Mouse (Mus musculus) C2C12 (cell line): Measurements from ENCODE around the gene Heatr4. TPM values are rescaled to one million over a fixed set of nuclear protein-coding genes. Genes with fewer than 3 reads are reported as not detected.

Experiments
- H3K27me3 ChIP-seq: one replicate; pipeline ENCODE4 v1.6.1; 2011; ENCODE audit not compliant: control insufficient read depth, insufficient read depth, insufficient read length
- H3K36me3 ChIP-seq: one replicate; pipeline ENCODE4 v1.6.1; 2011; ENCODE audit not compliant: control insufficient read depth, insufficient read depth
- H3K4me3 ChIP-seq: one replicate; pipeline ENCODE4 v1.5.1; 2011; ENCODE audit warnings: mild to moderate bottlenecking, control low read depth; ENCODE audit not compliant: poor library complexity, insufficient read depth, severe bottlenecking
- H3K79me2 ChIP-seq: one replicate; pipeline ENCODE4 v1.6.1; 2011; ENCODE audit not compliant: control insufficient read depth, insufficient read depth
- H3K79me3 ChIP-seq: one replicate; pipeline ENCODE4 v1.6.1; 2011; ENCODE audit warnings: low read depth, control low read depth
- H3ac ChIP-seq: one replicate; pipeline ENCODE3; 2011; ENCODE audit warnings: low read depth; ENCODE audit not compliant: control insufficient read depth, insufficient read length
- CEBPB ChIP-seq: IDR thresholded peaks from one replicate; pipeline ENCODE4 v1.6.1; 2011; ENCODE audit warnings: low read depth, mild to moderate bottlenecking, control low read depth, moderate library complexity
- CTCF ChIP-seq: IDR thresholded peaks from one replicate; pipeline ENCODE4 v1.5.1; 2011; ENCODE audit not compliant: control insufficient read depth, insufficient read depth, insufficient read length
- FOSL1 ChIP-seq: IDR thresholded peaks from one replicate; pipeline ENCODE4 v1.8.0; 2011; ENCODE audit warnings: mild to moderate bottlenecking, low read length; ENCODE audit not compliant: poor library complexity, insufficient read depth, severe bottlenecking
- MAX ChIP-seq: IDR thresholded peaks from one replicate; pipeline ENCODE4 v1.6.1; 2011; ENCODE audit warnings: mild to moderate bottlenecking, control low read depth
- MYOD1 ChIP-seq: IDR thresholded peaks from one replicate; pipeline ENCODE4 v1.6.1; 2011; ENCODE audit warnings: low read depth; ENCODE audit not compliant: control insufficient read depth, insufficient read length
- MYOG ChIP-seq: IDR thresholded peaks from one replicate; pipeline ENCODE4 v1.6.1; 2011; ENCODE audit not compliant: control insufficient read depth, insufficient read length; ENCODE audit errors: extremely low read depth
- USF1 ChIP-seq: IDR thresholded peaks from one replicate; pipeline ENCODE4 v1.6.1; 2011; ENCODE audit warnings: low read depth, mild to moderate bottlenecking, control low read depth, moderate library complexity
- polyA plus RNA-seq: library from polyadenylated mRNA; unstranded; fragments of >200 nt; fragmentation: generic; extraction: Trizol; gene quantifications from one replicate; pipeline ENCODE4 v1.2.1, GENCODE M21; 2012; ENCODE audit warnings: missing spikeins

Heatr4 gene
- polyA plus RNA-seq, 1 experiment = not detected

- Histone ChIP-seq H3K27me3 (no peaks in the 10 kb centered on the region), H3K79me2 (peaks cover 30% of the 10 kb centered on the region), H3K79me3 (peaks cover 2% of the 10 kb centered on the region), H3K4me3 (no peak overlapping the region), H3K36me3 (no peaks in the 10 kb centered on the region), H3ac (no peak overlapping the region)
- TF ChIP-seq CTCF (no peak), USF1 (no peak), MYOG (no peak)
Measured at GRCm38 (mm10) chr12:83923486-83923859, 61.2 kb downstream of the Heatr4 start.

GRCm38 (mm10) chr12:83922724-83923485 is 61.7 kb downstream of the Heatr4 start:
- H3K36me3 ChIP-seq = no peaks in the 10 kb centered on the region
- no peak overlapping the region for H3ac ChIP-seq
- peaks cover 2% of the 10 kb centered on the region for H3K79me3 ChIP-seq
- TF ChIP-seq MYOD1 (no peak), CEBPB (no peak), MAX (no peak), CTCF (no peak), MYOG (no peak), FOSL1 (no peak), USF1 (no peak)
- peaks cover 35% of the 10 kb centered on the region for H3K79me2 ChIP-seq
- peak overlapping the region; percentile 43 for H3K4me3 ChIP-seq
- no peaks in the 10 kb centered on the region for H3K27me3 ChIP-seq

DNA sequence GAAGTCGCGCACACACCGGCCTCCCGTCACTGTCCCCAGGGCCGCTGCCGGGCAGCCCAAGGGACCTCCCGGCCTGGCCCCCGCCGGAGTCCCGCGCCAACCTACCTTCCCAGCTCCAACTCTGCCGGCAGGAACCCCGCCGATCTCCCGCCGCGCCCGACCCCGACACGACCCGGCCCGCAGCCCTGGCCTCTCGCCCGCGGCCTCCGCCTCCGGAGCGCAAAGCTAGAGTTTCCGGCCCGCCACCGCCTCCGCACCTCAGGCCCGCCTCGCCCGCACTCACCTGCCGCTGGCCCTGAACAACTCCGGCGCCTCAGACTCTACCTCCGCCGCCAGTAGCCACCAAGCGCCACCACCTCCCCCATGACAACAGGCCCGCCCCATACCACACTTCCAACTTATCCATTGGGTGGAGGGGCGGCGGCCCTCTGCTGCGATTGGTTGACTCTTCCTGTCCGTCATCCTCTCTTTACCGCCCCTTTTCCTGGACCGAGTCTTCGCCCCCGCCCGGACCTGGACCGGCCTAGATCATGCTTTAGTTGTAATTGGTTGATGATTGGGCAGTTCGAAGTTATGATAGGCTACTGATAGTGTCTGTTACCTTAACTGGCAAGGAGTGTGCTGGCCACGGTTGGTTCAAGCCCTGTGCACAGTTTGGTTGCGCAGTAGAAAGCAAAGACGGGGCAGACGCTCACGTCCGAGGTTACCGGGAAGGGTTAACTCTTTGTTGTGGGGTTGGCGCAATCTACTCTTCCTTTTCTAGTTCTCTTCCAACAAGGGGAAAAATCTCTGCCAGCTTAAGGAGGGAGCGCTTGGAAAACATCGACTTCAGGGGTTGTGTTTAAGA is 62.9 kb downstream of the Heatr4 start, which contains the start of gene Numb:
Numb (minus strand) TSS at position 400 of the 847 bp plus-strand sequence.
- H3K79me2 ChIP-seq = peaks cover 35% of the 10 kb centered on the region
- H3K4me3 ChIP-seq = peak within 1 kb of the TSS; percentile 89
- peaks cover 3% of the 10 kb centered on the region for H3K79me3 ChIP-seq
- TF ChIP-seq MAX (peak; percentile 25), CTCF (no peak), CEBPB (peak; percentile 33), USF1 (no peak)
- peak within 1 kb of the TSS; percentile 79 for H3ac ChIP-seq
- H3K27me3 ChIP-seq = no peaks in the 10 kb centered on the region
- H3K36me3 ChIP-seq = peaks cover 6% of the 10 kb centered on the region

- H3K36me3 ChIP-seq = peaks cover 9% of the 10 kb centered on the region
- peaks cover 5% of the 10 kb centered on the region for H3K79me3 ChIP-seq
- peaks cover 35% of the 10 kb centered on the region for H3K79me2 ChIP-seq
- peak overlapping the region; percentile 79 for H3ac ChIP-seq
- no peaks in the 10 kb centered on the region for H3K27me3 ChIP-seq
- H3K4me3 ChIP-seq = peak overlapping the region; percentile 89
- no peak for TF ChIP-seq FOSL1
Measured at GRCm38 (mm10) chr12:83920721-83921441, 63.8 kb downstream of the Heatr4 start.

DNA sequence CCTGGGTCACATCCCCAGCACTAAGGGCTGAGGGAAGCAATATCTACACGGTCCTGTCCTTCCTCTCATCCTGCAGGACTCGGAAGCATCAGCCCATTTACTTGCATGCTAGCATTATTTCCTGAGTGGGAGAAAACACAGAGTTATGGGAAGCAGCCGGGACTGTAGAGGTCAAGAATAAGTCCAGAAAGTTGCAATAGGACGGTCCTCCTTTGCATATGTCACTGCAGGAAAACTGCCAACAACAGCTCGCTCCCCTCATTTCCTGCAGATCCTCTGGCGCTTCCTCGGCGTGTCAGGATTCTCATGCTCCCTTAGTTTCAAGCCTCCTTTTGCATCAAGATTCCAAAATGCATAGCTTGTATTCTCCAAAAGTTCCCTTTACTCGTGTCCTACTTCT is 67.8 kb downstream of the Heatr4 start:
- no peak overlapping the region for H3ac ChIP-seq
- H3K79me2 ChIP-seq = peaks cover 35% of the 10 kb centered on the region
- H3K36me3 ChIP-seq = peaks cover 9% of the 10 kb centered on the region
- no peak overlapping the region for H3K4me3 ChIP-seq
- peaks cover 7% of the 10 kb centered on the region for H3K79me3 ChIP-seq
- H3K27me3 ChIP-seq = no peaks in the 10 kb centered on the region
- TF ChIP-seq MYOD1 = no peak
- no peak for TF ChIP-seq MYOG
- TF ChIP-seq CTCF = no peak
- TF ChIP-seq USF1 = no peak
- TF ChIP-seq FOSL1 = no peak
- no peak for TF ChIP-seq MAX
- TF ChIP-seq CEBPB = no peak

- H3K27me3 ChIP-seq = no peaks in the 10 kb centered on the region
- peaks cover 6% of the 10 kb centered on the region for H3K79me3 ChIP-seq
- H3ac ChIP-seq = no peak overlapping the region
- H3K4me3 ChIP-seq = no peak overlapping the region
- H3K36me3 ChIP-seq = peaks cover 9% of the 10 kb centered on the region
- peaks cover 25% of the 10 kb centered on the region for H3K79me2 ChIP-seq
- no peak for TF ChIP-seq USF1
- TF ChIP-seq CTCF = no peak
- no peak for TF ChIP-seq FOSL1
- no peak for TF ChIP-seq CEBPB
- no peak for TF ChIP-seq MYOD1
- TF ChIP-seq MAX = no peak
- no peak for TF ChIP-seq MYOG
Measured at GRCm38 (mm10) chr12:83914797-83915196, 69.9 kb downstream of the Heatr4 start.
